Mouse (Mus musculus) bone marrow macrophage, adult 2 months (primary cell): ENCODE data around the gene Actr6.

Experiments
- CTCF ChIP-seq: IDR thresholded peaks from 2 replicates; pipeline ENCODE4 v1.5.1; 2012; ENCODE audit warnings: low read depth, mild to moderate bottlenecking, low read length, moderate library complexity
- POLR2A ChIP-seq: IDR thresholded peaks from 2 replicates; pipeline ENCODE4 v1.6.1; 2012; ENCODE audit warnings: mild to moderate bottlenecking, low read depth, low read length, borderline replicate concordance

DNA sequence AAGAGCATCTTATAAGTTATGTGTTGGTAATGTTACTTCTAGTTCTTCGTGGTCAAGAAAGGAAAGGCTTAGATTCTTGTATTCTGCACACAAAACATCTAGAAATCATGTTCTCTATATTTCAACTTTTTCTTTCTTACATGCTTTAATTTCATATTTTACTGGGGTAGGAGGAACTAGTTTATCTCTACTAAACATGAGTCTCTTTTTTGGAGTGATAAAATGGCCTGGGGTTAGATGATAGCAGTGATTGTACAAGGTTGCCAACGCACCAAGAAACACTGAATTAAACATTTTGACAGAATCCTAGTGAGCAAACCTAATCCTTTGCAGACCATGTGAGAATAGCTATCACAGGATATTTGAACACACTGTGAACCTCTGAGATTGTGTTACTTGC, 44.6 kb downstream of the Actr6 start:
- no peak for TF ChIP-seq CTCF
- no peak for TF ChIP-seq POLR2A
